Mouse (Mus musculus): ENCODE measurements around the gene Ppp1r14a. TPM values are rescaled to one million over a fixed set of nuclear protein-coding genes. Genes with fewer than 3 reads are reported as not detected.

Gene Ppp1r14a
- total RNA-seq, 2 experiments from 2014 or later = 2.0 to 3.2 TPM

DNA sequence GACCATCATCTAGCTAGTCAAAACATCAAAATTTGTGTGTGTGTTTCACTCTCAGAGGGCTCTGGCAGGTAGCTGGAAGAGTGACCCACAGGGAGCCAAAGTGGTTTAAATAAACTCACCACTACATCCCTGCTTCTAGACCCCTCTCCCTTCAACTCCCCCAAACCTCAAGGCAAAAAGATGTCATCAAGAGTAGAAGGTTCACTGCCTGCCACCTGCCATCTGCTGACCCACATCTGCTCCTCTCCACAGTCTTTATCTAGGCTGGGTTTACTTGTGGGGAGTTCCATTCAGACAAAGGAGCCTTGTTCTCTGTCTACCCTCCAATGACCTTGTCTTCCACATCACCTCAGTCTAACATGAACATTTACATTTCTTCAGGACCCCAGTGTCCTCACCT is 9.8 kb upstream of the Ppp1r14a start:
- no peak for DNase-seq (ENCODE audit: low spot score in 2 of 2)

DNA sequence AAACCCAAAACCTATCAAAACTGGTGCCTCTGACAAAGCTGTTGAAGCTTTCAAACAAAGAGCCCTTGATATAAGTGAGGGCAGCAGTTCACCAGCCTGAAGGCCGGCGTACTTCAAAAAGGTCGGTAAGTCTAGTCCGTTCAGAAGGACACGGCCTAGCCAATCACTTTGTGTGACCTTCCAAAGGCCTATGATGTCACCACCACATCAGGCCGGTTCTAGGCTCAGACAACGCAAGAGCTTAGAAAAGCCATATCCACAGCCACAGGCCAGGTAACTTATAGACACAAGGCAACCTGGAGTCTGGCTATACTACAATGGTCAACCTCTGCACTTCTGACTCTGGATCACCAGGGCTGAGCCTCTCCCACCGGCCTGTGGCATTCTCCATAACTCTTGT is 9.2 kb upstream of the Ppp1r14a start:
- no peak for DNase-seq (ENCODE audit: low spot score in 2 of 2)

DNA sequence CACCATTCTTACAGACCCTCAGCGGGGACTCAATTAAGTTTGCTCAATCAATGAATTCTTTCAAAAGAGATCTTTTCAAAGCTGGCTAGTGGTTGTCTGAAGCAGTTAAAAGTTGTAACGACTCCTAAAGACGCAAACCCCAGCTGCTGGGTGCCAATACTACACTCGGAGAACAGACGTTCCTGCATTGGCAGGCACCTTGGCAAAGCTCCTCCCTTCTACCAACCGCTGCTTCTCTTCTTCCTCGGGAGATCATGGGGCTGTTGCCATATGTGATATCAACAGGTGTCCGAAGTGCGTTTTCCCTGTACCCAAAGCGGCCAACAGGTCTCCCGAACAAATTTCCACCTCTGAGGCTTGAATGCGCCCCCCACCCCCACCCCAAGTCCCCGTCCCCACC is 8.3 kb upstream of the Ppp1r14a start:
- DNase-seq (ENCODE audit: low spot score in 2 of 2) = no peak

DNA sequence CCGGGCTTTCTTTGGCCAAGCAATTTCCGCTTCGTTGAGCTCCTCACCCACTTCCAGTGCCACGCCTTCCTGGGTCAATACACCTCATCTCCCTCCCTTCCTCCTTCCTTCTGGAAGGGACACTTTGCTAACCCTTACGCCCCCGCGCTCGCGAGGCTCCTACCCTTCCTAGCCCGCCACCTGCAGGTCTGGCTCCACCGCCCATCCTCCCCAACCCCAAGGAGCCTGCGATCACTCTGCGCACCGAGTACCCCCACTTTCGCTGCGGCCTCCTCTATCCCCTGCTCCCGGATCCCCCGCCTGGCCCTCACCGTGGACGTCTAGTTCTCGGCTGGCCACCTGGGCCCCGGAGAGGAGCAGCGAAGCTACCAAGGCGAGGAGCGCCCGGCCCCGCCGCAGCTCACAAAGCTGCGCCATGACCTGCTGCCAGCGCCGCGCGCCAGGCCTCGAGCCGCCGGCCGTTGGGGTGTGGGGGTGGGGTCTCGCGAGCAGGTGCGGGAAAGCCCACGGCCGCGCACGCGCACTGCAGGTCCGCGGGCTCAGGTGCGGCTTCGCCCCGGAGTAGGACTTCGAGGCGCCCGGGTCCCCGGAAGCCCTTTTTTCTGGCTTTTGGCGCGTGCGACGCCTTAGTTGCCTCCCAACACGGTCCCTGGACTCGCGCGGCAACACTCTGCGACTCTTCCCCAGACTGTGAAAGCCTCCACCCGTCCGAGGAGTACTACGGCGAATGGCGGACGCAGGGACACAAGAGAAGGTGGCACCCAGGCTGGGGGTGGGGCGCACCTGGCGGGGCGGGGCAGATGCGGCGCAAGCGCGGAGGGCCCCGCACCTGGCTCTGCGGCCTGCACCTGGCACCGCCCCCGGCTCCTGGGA is 7.7 kb upstream of the Ppp1r14a start, which contains the start of gene Spint2:
TSS of gene Spint2 (minus strand) at position 712 of the 873 bp plus-strand sequence.
- peak; percentile 33 to 52 for DNase-seq (ENCODE audit: low spot score in 2 of 2)

DNA sequence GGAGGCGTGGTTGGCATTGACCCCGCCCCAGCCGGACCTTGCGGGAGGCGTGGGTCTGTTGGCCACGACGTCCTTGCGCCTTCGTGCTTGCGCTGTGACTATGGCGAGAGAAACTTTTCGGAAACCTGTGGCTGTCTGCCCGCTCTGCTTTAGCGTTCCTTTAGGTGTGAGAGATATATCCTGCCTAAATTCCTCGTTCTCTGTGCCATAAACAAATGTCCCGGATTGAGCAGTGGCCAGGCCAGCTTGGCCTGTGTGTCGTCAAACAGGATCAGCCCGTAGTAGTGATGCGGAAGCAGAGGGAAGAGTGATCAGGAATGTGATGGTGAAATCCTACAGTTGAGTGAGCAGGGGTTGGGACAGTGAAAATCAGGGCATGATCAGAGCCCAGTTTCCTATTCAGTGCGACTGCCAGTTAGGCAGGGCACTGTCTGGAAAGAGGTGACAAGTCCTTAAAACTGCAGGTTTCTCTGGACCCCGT is 7.0 kb upstream of the Ppp1r14a start:
- no peak for DNase-seq (ENCODE audit: low spot score in 2 of 2)

DNA sequence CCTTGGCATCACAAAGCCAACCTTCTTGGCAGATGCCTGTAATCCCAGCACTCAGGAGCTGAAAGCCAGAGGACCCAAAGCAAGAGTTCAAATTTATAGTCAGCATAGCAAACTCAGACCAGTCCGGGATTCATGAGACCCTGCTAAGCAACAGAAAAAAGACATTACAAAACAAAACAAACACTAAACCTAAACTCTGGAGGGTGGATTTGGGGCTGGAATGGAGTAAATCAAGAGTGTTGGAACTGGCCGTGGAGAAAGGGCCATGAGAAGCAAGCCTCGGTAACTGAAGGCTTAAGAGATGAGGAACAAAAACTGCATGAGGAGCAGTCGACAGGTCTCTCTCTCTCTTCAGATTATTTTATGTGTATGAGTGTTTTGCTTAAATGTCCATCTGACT is 5.2 kb upstream of the Ppp1r14a start:
- no peak for DNase-seq (ENCODE audit: low spot score in 2 of 2)

DNA sequence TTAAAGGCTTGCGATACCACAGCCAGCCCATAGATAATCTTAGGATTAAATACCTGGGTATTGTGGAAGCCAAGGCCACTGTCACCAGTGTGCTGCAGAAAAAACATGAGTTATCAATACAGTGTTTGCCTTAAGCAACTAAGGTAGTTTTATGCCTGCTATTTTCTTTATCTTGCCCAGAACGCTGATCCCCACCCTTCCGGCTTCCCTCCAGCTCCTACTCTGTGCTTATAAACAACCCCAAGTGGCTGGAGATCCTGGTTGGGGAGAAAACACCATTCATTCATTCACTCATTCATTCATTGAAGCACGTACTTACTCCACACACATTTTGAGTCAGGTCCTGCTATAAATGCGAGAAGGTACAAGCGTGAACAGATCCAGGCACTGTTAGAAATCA is 4.6 kb upstream of the Ppp1r14a start:
- DNase-seq (ENCODE audit: low spot score in 2 of 2) = no peak

DNA sequence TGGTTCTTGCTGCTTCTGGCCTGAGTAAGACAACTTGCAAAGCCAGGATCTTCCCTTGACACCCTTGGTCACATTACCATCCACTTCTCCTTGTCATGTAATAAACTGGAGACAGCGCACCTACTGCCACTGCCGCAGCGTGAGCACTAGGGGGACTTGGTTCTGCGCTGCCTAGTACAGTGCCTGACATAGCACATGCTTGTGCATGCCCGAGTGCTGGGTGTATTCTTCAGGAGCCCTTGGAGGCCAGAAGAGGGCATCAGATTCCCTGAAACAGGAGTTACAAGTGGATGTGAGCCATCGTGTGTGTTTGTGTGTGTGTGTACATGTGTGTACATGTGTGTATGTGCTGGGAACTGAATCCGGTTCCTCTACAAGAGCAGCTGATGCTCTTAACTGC is 1.6 kb upstream of the Ppp1r14a start:
- no peak for DNase-seq (ENCODE audit: low spot score in 2 of 2)

DNA sequence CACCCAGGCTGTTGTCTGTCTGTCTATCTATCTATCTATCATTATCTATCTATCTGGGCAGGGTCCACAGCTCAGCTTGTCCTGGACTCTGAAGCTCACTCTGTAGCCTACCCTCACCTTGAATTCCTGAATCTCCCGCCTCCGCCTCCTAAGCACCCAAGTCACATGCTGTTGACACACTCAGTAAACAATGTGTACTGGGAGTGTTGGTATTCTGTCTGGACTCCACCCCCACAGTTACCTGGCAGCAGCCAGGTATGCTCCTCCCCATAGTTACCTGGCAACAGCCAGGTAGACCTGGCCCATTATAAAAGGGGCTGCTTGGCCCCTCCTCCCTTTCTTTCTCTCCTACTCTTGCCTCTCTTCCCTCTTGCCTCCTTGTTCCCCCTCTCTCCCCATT is 1.0 kb upstream of the Ppp1r14a start:
- DNase-seq (ENCODE audit: low spot score in 2 of 2) = no peak

DNA sequence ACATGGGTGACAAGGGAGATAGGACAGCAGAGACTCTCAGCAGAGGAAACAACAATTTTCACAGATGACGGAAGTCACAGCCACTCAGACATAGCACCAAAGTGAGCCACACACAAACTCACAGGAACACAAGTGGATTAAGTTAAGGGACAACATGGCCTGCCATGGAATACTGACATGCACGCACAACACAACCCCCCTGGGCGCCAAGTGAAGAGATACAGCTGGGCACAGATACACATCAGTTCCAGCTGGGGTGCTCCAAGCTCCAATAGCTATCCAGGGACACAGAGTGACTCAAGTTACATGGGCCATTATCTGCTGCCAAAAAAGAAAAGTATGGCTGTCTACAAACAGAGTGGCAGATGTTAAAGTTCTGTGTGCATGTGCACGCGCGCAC is 748 bp downstream of the Ppp1r14a start:
- DNase-seq (ENCODE audit: low spot score in 2 of 2) = no peak

DNA sequence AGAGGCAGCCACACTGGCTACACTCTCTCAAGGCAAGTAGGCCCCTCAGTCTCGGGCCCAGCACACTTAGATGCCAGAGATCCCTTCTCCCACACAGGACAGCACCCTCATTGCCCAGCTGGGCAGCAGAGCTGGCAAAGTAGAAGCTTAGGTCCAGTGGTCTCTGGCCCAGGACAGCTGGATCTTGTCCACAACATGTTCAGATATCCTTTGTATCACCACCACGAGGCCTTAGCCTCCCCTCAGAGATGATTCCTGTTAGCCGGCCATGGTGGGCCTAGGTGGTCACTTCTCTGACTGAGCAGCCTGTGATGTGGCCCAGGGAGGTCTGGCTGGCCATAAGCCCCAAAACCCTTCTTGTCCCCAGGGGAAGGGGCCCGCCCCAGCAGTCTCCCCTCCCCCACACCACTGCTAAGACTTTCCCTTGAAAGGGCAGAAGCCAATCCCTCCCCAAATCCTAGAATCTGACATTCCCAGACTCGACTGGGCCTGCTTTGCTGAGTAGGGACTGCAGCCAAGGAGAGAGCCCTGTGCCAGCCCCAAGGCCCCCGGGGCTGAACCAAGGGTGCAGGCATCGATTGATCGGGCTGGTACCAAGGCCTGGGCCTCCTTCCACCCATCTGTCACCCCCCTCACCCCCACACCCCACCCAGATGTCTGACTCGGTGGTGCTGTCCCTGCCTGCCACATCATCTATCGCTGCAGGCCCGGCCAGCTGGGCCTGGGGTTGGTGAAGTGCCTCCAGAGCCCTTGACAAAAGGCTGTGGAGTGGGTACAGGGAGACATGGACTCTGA is 1.8 kb downstream of the Ppp1r14a start:
- DNase-seq (ENCODE audit: low spot score in 2 of 2) = peak in 1 of 2 experiments; percentile 34

DNA sequence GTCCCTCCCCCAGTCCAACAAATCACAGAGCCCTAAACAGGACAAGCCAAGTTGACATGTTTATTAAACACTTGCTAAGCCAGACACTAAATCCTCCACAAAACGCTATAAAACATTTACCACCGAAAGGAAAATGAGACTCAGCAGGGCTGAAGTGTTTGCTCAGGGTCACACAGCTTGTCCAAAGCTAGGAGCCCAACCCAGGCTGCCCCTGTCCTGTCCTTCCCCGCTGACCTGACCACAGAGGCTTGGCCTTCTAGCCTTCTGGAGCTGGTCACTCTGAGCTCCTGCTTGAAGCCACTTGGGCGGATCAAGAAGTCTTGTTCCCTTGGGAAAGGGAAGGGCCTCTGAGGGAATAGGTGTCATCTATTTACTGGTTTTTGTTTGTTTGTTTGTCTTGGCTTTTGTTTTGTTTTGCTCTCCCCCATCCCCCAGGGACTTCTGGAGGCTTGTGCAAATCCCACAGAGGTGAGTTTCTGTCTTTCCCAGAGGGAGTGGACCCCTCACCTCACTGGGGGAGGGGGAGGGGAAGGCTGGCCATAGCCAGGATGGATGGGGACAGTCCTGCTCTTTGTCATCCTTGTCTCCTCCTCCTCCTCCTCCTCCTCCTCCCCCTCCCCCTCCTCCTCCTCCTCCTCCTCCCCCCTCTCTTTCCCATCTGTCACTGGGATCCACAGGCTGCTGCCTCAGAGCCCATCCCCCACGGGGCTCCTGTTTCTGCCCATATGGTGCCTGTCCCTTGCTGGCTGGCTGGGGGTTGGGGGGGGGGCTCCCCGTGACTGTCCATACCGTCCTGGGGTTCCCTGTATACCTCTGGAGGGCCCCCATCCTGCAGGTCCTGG is 2.7 kb downstream of the Ppp1r14a start:
- peak in 1 of 2 experiments; percentile 34 for DNase-seq (ENCODE audit: low spot score in 2 of 2)

DNA sequence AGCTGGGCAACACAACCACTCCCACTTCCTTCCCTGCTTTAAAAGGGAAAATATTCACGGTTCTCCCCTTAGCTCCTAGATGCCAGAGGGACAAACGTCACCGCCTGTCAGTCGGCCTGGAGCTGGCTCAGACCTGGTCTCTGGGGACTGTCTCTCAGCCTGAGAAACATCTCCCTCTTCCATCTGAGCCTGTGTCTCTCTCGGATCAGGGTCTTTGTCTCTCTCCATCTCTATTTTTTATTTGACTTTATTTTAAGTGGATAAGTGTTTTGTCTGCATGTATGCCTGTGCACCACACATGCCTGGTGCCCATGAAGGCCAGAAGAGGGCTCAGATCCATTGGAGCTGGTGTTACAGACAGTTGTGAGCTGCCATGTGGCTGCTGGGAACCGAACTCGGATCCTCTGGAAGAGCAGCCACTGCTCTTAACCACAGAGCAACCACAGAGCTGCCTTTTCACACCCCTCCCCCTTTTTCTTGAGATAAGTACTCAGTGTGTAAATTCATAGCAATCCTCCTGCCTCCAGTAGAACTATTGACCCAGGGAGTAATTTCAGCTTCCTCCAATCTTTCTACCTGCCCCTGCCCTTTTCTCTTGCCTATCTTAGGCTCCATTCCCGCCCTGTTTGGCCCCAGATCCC is 3.5 kb downstream of the Ppp1r14a start:
- no peak for DNase-seq (ENCODE audit: low spot score in 2 of 2)

DNA sequence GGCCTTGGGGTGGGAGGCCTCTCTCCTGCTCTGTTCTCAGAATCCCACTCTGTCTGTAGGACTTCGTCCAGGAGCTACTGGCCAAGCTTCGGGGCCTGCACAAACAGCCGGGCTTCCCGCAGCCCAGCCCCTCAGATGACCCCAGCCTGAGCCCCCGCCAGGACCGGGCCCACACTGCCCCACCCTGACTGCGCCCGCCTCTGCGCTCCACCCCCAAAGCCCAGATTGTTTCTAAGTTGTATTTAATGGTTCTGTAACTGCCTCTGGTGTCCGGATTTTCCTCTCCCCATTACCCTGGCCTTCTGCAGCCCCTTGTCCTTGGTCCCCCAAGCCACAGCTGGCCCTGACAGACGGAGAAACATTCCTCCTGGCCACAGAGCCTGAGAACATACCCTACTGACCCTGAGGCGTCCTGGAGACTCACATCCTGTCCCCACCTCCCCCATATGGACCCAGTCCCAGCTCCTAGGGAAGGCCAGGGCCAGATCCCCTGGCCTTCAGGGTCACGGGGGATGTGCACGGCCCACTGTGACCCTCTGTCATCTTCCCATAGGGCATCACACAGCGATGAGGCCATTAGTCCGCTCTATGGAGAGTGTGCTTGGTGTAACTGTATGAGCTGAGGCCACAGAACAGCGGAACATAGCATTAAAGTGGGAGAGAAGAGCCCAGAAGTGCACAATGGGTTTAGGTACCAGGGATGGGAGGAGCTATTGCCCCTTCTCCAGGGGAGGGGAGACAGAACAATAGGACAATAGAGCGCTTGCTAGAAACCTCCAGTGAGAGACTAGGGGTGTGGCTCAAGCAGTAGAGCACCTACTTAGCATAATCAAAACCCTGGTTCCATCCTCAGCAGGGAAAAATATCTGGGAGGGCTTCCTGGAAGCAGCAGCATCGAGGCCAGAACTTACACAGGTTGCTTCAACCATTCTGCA is 4.3 kb downstream of the Ppp1r14a start:
- peak in 1 of 2 experiments; percentile 21 for DNase-seq (ENCODE audit: low spot score in 2 of 2)

DNA sequence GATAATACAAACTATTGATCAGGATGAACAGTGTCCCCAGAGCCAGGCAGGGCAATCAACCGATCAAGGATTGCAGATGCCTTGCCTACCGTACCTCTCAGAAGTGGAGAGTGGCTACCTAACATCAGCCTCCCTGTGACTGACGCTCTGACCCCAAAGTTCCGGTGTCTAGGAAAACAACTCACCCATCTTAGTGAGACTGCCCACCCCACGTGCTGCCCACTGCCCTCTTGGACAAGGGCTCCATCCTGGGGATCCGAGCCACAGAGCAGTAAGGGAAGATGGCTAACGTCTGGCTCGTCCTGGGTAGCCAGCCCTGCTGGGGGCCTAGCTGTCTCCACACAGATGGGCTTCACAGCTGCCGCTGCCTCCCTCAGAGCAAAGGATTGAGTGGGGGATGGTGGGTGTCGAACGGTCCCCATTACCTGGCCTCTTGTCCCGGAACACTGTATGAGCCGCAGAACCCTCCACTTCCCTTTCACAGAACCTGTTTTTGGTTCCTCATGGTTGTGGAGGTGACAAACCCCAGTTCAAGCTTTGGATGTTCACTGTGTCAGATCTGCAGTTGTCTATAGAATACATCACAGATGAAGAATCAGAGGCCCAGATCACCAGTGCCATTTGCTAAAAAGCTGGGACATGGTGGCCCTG is 5.1 kb downstream of the Ppp1r14a start:
- DNase-seq (ENCODE audit: low spot score in 2 of 2) = peak in 1 of 2 experiments; percentile 14

DNA sequence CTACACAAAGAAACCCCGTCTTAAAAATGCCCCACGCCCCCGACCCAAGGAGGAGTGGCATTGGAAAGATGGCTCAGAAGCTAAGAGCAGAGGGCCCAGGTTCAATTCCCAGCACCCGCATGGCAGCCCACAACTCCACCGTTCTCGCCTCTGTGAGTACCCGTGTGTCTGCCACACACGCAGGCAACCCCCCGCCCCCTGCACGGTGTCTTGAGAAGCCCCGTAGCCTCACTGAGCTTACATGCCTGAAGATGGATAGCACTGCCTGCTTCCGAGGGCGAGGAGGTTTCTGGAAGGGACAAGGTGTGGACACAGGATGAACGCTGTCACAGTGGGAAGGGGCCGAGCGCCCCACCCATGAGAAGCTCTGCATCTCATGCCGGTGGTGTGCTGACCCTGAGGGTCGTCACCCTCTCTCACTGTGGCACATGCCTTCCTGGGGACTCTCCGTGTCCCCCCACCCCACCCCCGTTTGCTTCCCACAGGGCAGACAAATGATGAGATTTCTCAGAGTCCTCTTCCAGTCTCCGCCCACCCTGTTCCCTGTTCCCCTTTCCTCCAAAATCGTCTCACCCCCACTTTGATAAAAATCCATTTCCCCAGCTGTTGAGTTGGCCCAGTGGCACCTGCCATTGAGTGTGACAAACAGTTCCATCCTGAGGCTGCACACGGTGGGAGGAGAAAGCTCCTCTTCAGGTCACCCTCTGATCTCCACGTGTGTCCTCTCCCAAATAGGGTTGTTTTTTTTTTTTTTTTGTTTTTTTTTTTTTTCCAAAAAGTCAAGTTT is 6.9 kb downstream of the Ppp1r14a start:
- DNase-seq (ENCODE audit: low spot score in 2 of 2) = no peak

DNA sequence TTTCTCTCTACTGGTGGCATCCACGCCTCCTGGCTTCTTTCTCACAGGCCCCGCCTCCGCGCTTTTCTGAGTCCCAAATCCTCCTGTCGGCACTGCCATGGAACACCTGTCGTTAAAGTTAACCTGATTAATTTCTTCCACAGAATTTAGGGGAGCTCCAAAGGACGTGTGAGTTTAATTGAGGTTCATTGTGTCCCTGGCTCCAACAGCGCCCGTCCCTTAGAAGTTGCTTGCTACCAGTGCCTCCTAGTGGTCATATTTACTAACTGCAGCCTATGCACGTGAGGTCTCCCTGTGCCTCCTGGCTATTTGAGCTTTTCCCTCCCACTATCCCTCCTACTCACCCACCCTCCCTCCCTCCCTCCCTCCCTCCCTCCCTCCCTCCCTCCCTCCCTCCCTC is 7.9 kb downstream of the Ppp1r14a start:
- DNase-seq (ENCODE audit: low spot score in 2 of 2) = peak; percentile 64 to 72

DNA sequence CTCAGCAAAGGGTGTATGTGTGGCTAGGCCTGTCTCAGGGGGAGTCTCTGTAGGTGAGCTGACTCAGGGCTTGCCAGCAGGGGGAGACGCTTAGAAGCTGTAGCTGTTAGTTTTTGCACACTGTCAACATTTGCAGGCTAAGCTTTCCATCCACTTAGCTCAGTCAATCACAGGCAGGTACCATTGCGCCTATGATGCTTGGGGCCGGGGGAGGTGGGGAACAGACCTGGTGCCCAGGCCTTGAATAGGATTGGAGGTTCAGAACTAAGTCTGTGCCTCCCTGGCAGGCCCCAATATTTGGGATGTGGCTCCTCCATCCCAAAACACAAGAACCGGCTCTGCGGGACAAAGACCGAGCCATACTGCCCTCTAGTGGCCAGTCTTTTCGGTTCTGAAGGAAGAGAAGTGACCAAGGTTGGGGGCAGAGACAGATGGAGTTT is 12.0 kb downstream of the Ppp1r14a start:
- DNase-seq (ENCODE audit: low spot score in 2 of 2) = peak; percentile 78 to 84

All from layer of hippocampus, postnatal 10 days (tissue).